Mouse (Mus musculus) adrenal gland, adult 8-10 months (tissue): Measurements from ENCODE around the gene Papolg. TPM values are rescaled to one million over a fixed set of nuclear protein-coding genes. Genes with fewer than 3 reads are reported as not detected.
"Not testable (repeated sequence)": the region's sequence is repeated elsewhere in the genome, so short reads cannot be mapped to it uniquely, and the experiment has no call there.

ENCODE experiments used
- DNase-seq: peaks from one replicate; pipeline ENCODE4 v3.0.0; 2022
- total RNA-seq, 4 experiments: library from RNA; stranded (reverse); gene quantifications; 2 replicates each; pipeline ENCODE4 v1.2.4; 2022

The Papolg gene
- 10 to 100 TPM; 13.4 to 16.3 (median 14.2) TPM for total RNA-seq

DNA sequence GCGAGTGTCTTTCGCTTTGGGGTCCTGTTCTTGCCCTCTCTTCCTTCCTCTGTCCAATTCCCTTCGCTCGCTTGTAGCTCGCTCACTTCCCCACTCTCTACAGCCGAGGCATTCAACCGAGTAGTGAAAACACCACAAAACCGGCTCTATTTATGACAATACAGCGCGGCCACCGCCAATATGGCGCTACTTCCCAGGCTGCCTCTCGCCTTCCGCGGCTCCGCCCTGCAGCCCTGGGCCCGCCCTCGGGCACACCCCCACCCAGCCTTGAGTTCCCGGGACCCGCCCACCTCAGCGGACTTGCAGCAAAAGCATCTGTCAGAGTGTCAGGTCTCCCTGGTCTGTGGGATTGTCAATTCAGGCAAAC lies at the start of gene Papolg:
Papolg (minus strand) TSS at position 194 of the 367 bp plus-strand sequence.
- peak; percentile 93 for DNase-seq

GRCm38 (mm10) chr11:23928146-23928545 lies 33.1 kb upstream of the Papolg start:
- not testable (repeated sequence) for DNase-seq

DNA sequence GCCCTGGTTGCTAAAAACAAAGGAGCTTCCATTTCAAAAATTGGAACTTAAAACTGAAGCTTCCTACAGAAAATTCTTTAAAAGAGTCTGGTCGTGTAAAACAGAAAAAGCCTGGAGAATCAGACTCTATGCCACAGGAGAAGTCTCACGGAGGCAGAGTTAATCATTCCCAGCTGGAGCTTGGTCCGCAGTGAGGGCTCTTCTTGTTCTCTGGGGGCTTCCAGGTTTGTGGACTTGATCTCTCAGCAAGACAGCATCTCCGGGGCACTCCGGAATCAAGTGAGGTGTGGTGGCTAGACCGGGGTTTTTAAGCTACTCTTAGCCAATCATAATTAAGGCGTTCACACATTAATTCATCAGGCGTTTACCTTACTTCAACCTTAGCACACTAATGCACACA lies 32.6 kb upstream of the Papolg start:
- DNase-seq: no peak

DNA sequence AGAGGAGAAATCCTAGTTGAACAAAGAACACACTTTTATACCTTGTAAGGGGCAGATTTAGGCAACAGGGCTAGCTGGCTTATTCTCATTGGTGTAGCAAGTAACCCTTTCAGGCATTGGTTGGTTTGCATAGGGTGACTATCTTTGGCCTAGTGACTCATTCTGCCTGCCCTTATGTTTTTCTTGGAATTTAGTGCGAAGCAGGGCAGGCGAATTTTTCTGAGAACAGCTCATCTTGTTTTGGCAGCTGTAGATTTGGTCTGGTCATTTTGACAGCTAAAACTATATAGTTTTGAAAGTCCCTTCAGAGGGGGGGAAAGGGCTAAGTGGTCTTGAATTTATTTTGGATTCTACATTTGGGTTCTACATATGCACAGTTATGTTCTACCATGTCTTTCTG lies 18.8 kb upstream of the Papolg start:
- not testable (repeated sequence) for DNase-seq

DNA sequence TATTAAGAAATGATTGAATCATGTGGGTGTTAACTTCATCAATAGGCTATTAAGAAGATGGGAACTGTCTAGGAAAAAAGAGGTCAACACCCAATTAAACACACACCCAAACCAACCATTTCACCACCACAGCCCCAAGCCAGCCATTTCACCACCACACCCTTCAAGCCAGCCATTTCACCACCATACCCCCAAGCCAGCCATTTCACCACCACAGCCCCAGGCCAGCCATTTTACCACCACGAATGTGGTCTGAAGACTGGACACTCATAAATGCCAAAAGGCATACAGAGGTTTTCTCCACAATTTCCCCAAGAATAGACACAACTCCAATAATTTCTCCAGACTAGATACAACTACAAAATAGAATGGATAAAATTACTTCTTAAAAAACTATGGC lies 8.9 kb upstream of the Papolg start:
- DNase-seq: no peak

- no peak for DNase-seq
Measured at GRCm38 (mm10) chr11:23894141-23895059, 653 bp downstream of the Papolg start.

- no peak for DNase-seq
Measured at GRCm38 (mm10) chr11:23893556-23893955, 1.5 kb downstream of the Papolg start.

- DNase-seq: no peak
Measured at GRCm38 (mm10) chr11:23864326-23864725, 30.7 kb downstream of the Papolg start.

DNA sequence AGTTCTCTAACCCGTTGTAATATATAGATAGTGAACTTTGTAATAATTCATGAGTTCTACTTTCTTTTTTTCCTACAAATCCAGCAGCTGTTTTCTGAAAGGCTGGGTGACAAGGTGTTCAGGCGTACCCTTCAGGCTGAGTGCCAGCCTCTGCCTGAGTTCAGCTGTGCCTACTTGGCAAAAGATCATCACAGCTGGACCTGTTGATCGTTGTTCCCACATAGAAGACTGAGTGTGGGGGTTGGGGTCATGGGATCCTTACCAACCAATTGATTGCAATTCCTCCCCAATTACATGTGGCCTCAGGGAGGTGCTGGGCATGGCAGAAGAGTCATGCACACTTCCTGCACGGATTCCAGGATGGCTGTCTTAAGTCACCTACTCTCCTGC lies 38.3 kb downstream of the Papolg start:
- no peak for DNase-seq

- DNase-seq: no peak
Measured at GRCm38 (mm10) chr11:23856054-23856722, 38.9 kb downstream of the Papolg start.

DNA sequence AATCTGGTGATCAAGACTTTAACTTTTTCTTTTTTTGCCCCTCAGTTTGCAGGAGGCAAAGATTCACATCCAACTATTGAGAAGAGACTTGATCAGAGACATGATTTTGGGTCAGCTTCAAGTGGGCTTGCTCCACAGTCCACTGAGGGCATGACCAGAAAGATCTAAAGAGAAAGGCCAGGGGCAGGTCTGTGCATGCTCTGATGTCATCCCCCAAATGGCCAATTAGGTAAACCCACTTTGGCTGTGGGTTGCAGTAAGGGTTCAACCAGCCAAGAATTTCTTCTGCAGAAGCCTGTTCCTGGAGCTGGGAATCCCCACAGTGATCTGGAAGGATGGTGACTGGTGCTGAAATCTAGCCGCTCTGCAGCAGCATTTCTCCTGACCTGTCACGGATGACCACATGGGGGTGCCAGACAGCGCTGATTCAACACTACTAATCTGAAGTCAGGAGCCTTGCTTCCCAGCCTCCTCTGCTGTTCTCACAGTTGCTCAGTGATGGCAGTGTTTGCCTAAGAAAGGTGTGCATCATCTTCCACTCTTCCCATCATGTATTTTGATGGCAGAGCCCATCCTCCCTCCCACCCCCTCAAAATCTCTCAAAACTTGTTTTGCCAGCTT lies 39.8 kb downstream of the Papolg start:
- DNase-seq: peak; percentile 37

DNA sequence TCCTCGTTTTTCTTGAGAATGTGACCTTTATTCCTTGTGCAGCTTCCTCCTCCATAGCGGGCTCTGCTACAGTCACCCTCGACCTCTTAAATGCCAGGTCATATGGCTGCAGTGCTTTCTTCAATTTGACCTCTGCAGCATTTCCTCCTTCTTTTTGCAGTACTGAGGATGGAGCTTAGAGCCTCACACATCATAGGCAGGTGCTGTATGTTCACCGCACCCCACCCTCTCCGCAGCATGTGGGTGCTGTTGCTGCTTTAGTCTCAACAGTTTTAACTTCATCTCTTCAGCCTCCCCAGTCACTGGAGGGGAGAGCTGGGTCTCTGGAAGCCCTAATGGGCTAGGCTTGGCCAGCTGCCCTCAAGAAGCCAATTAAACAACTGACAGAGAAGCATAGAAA lies 41.7 kb downstream of the Papolg start:
- no peak for DNase-seq

- no peak for DNase-seq
Measured at GRCm38 (mm10) chr11:23846016-23846815, 48.8 kb downstream of the Papolg start.

- no peak for DNase-seq
Measured at GRCm38 (mm10) chr11:23823244-23823643, 71.8 kb downstream of the Papolg start.

DNA sequence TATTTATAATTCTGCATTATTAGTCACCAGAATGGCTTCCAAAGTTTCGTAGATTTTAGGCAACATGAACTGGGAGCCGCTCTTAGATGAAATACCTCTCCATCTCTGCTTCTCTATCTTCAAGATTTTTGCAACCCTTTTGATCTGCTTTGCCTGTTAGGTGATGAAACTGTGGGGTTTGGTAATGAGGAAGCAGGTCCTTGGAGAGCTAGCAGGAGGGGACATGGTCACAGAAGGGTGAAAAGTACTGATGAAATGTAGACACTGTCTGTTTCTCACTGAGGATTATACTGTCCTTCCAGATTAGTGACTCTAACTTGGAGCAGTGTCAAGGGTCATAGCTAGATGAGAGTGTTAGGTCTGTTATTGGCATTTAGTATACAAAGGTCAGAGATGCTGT lies 73.4 kb downstream of the Papolg start:
- no peak for DNase-seq

DNA sequence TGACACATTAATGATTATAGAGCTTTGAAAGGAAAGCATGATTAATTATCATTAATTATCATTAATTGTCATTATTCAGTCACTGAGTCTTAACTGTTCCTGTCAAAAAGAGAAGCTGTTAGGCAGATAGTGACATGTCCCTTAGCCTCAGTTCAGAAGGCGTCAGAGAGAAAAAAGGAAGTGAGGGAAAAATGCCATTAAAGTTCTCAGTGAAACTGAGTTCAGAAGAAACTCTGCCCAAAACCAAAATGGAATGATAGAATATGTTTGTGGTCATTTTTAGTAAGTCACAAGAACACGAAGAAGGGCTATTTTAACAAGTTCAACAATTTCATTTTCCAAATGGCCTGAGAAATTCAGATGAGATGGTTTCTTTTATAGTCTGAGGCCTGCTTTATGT lies 74.1 kb downstream of the Papolg start:
- no peak for DNase-seq

DNA sequence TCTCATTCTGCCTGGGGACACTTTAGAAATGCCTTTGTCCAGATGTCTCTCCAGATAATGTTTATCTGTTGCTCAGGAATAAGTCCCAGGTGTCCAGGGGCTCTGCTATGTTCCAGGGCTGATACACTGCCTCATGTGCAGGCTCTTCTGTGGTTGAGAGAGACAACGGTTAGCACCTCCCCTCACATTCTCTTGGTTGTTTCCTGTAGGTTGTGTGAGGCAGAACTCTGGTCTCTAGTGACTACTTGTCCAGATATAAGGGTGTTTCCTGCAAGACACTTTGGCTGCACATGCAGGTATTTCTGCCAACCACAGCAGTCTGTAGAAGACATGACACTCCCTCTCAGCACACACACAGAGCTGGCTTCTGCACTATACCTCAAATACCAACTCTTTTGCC lies 76.3 kb downstream of the Papolg start:
- no peak for DNase-seq

Other genes starting within 250 kb of the Papolg start
- 10 to 100 TPM; 17.4 to 27.4 (median 19.6) TPM for gene Pus10, start 229.6 kb downstream of the Papolg start, total RNA-seq
- gene Pex13, start 229.3 kb downstream of the Papolg start, total RNA-seq: 10 to 100 TPM; 39.6 to 65.2 (median 55.0) TPM
- 1 to 10 TPM; 6.9 to 9.1 (median 7.5) TPM for gene Rel, start 124.3 kb downstream of the Papolg start, total RNA-seq
- not detected for gene A830031A19Rik, start 179.8 kb upstream of the Papolg start, total RNA-seq
- 1 to 10 TPM; 4.3 to 8.6 (median 5.7) TPM for gene Bcl11a, start 182.8 kb upstream of the Papolg start, total RNA-seq